Mouse (Mus musculus): ENCODE data around the gene Tlx3.

Tlx3 gene

GRCm38 (mm10) chr11:33197133-33197514 is 6.3 kb downstream of the Tlx3 start:
- DNase-seq (ENCODE audit: low read depth, low spot score): no peak

GRCm38 (mm10) chr11:33196447-33197132 is 6.8 kb downstream of the Tlx3 start:
- DNase-seq (ENCODE audit: low read depth, low spot score): no peak

DNA sequence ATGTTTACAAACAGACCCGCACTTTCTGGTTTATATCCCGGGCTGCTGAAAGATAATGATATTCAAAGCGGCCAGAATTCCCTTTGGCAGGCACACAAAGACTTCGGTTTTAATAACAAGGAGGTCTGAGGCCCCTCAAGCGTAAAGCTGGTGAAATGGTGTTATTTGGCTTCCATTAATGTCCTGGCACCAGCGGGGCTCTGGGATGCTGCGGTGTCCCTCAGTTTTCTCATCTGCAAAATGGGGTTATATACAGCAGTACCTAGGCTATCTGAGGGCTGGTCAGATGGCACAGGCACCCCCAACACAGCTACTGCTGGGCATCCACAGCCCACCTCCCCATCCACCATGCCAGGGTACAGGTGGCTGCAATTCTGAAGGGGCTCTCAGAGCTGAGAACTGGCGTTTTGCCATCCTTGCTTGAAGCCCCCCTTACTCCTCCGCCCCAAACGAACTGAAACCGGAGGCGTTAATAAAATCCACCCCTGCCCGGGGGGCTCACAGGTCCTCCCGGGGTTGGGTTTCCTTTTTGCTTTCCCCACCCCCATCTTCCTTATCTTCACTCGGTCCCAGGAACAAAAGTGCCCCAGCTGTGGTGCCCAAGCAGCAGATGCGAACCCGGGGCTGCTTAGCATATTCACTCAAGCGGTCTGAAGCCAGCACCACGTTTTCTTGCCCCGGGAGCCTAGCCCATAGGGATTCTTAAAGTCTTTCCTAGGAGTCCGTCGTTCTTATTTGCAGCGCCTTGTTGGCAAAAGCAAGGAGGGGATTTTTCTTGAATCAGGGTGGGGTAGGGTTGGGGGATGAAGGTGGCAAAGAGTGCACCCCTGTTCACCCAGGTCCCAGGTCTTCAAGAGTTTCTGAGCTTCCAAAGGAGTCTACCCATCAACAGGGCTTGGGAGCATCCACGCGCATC is 7.6 kb downstream of the Tlx3 start:
- DNase-seq (ENCODE audit: low read depth, low spot score): no peak

GRCm38 (mm10) chr11:33195061-33195460 is 8.3 kb downstream of the Tlx3 start:
- no peak for DNase-seq (ENCODE audit: low read depth, low spot score)

DNA sequence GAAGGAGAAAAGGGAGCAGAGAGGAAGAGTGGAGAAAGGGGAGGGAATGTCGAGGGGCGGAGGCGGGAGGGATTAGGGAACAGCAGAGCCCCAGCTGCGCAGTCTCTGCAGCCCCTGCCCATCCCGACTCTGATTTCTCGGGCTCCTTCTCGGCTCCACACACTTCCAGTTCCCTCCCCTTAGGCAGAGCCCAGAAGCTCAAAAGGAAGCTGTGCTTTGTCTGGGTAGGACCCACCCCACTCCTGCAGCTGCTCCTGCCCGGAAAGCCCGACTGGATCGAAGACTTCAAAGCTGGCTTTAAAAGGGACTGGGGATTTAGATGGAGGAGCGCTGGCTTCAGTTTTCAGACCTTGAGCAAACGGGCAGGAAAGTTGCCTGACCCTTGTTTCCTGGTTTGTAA is 9.7 kb downstream of the Tlx3 start:
- no peak for DNase-seq (ENCODE audit: low read depth, low spot score)

GRCm38 (mm10) chr11:33181804-33182203 is 21.6 kb downstream of the Tlx3 start:
- no peak for DNase-seq (ENCODE audit: low read depth, low spot score)

- DNase-seq (ENCODE audit: low read depth, low spot score): no peak
Observed at GRCm38 (mm10) chr11:33180701-33181116, 22.7 kb downstream of the Tlx3 start.

DNA sequence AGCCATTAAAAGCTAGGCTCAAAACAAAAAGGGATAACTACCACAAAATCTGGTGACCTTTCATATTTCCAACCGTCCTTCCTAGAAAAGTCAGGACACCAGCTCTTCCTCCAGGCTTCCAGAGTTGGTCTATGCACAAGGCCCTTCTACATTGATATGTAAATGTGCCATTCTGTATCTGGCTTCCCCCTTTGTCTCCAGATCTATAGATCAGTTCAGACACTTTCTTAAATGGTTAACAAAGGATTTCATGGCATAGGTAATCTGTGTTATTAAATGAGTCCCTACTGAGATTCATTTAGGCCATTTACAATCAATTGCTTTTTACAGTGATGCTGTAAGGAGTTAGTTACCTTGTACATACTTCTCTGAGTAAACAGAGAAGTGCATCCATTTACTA is 23.6 kb downstream of the Tlx3 start:
- no peak for DNase-seq (ENCODE audit: low read depth, low spot score)

- peak; percentile 7 for DNase-seq (ENCODE audit: low read depth, low spot score)
Observed at GRCm38 (mm10) chr11:33176525-33177245, 26.7 kb downstream of the Tlx3 start.

- no peak for DNase-seq (ENCODE audit: low read depth, low spot score)
Observed at GRCm38 (mm10) chr11:33175768-33176167, 27.6 kb downstream of the Tlx3 start.

GRCm38 (mm10) chr11:33170489-33170888 is 32.9 kb downstream of the Tlx3 start:
- no peak for DNase-seq (ENCODE audit: low read depth, low spot score)

DNA sequence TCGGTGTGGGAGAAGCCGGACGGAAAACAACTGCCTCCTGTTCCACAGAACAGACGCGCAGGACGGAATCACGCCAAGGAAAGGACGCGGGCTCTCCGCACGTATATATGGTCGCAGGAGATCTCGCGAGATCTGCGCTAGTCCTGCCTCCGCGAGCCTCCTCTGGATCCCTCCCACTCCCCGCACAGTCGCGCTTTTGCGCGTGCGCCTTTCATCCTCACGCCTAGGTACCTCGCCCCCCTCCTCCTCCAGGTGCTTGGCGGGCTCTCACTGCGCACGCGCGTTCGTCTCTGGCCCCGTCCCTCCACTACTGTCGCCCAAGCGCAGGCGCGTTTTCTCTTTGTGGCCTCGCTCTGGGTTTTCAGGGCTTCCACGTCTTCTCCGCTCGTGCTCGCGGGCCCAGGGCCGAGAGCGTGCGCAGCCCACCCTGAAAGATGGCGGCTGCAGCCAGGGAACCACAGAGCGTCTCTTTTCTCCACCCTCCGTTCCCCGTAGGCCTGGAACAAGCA is 40.3 kb downstream of the Tlx3 start, which contains the start of gene Npm1:
Gene Npm1, minus strand, starts transcription at position 209 of the 509 bp plus-strand sequence.
- peak; percentile 100 for DNase-seq (ENCODE audit: low read depth, low spot score)

GRCm38 (mm10) chr11:33162211-33162997 is 41.0 kb downstream of the Tlx3 start:
- DNase-seq (ENCODE audit: low read depth, low spot score): peak; percentile 47

- no peak for DNase-seq (ENCODE audit: low read depth, low spot score)
Observed at GRCm38 (mm10) chr11:33159741-33160140, 43.6 kb downstream of the Tlx3 start.

GRCm38 (mm10) chr11:33157453-33158196 is 45.8 kb downstream of the Tlx3 start:
- DNase-seq (ENCODE audit: low read depth, low spot score): no peak

DNA sequence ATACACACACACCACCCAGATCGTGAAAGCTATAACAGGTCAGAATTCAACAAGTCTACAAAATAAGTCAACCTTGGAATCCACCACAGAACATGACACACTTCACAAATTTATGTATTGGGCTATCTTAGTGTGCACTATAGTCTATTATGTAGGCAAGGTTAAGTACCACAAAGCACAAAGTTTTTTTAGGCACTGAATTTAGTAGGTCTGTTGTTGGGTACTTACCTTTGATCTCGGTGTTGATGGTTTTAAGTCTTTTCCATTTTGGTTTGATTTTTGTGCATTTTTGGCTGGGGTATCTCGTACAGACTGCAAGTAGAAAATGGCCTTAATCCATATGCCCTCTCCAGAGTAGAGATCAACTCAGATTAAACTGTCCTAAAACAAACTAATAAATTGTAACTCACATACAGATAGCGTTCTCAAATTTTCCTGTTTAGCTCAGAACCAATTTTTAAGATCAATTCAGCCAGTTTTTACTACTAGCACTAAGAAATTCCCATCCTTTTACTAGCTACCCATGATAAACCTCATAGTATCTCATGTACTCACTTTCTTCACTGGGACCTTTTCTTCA is 46.9 kb downstream of the Tlx3 start:
- no peak for DNase-seq (ENCODE audit: low read depth, low spot score)

DNA sequence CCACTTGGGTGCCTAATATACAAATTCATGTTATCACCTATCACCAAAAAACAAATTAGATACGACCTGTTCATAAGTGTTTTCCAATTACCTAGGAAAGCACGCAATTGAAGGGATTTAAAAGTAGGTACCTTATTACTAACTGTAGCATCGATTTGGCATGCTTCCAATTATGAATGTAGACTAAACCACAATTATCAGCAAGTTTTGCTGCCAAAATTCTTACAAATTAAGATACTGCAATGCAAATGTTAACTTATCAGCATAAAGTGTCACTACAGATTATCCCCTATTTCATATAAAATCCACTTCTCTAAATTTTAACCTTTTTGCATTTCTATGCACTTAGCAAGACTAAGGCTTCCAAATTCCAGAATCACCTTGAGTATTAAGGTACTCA is 48.9 kb downstream of the Tlx3 start:
- DNase-seq (ENCODE audit: low read depth, low spot score): no peak

- no peak for DNase-seq (ENCODE audit: low read depth, low spot score)
Observed at GRCm38 (mm10) chr11:33152997-33153396, 50.4 kb downstream of the Tlx3 start.

DNA sequence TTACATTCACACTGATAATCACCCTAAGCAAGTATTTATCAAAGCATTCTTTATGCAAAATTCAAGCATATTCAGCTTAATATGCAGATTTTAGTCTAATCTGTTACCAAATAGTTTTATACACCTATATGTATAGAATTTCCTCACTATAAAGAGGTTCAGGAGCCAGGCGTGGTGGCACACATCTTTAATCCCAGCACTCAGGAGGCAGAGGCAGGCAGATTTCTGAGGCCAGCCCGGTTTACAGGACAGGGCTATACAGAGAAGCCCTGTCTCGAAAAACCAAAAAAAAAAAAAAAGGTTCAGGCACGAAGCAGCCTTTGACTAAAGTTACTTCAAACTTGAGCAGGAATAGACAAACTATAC is 51.6 kb downstream of the Tlx3 start:
- no peak for DNase-seq (ENCODE audit: low read depth, low spot score)

DNA sequence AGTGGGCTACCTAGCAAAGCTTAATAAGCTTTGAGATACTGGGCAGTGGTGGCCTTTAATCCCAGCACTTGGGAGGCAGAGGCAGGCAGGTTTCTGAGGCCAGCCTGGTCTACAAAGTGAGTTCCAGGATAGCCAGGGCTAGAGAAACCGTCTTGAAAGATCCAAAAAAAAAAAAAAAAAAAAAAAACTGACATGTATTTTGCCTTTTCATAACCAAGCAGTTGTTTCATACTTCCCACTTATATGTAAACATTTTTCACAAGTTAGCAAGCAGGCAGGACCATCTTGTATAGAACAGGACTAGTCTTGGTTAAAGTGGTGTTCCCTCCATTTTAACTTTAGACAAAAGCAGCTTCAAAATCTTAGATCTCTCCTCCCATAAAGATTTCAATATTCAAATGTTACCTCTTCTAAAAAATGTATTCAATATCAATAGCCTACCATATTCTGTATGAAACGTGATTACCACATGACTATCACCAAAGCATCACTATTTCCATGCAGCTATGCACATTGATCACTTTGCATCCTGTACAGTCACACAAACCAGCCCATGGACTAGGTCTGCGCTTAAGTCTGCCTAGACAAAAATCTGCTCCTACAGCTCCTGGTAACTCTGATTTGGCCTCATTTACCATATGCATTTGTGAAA is 52.1 kb downstream of the Tlx3 start:
- DNase-seq (ENCODE audit: low read depth, low spot score): no peak
